Mouse (Mus musculus) forebrain, postnatal 0 days (tissue): ENCODE data around the gene Slbp. TPM values are rescaled to one million over a fixed set of nuclear protein-coding genes. Genes with fewer than 3 reads are reported as not detected.

ENCODE experiments used
- ATAC-seq: fragments of 200-750 bp; cut with Nextera tagmentation; 2 replicates; pipeline ENCODE4 v1.8.0; 2017; ENCODE audit warnings: mild to moderate bottlenecking, moderate library complexity
- DNase-seq: peaks from one replicate; pipeline ENCODE4 v3.0.0-alpha.2; 2015
- H3K27ac ChIP-seq: fragments of 300-500 bp; sonication (generic); 2 replicates; pipeline ENCODE4 v1.5.1; 2014; ENCODE audit warnings: low read depth, mild to moderate bottlenecking, antibody characterized with exemption, low read length, moderate library complexity, mixed read lengths
- H3K27me3 ChIP-seq: fragments of 300-500 bp; sonication (generic); 2 replicates; pipeline ENCODE4 v1.6.1; 2014; ENCODE audit warnings: mild to moderate bottlenecking, low read length, mixed read lengths; ENCODE audit not compliant: insufficient read depth
- H3K36me3 ChIP-seq: fragments of 300-500 bp; sonication (generic); 2 replicates; pipeline ENCODE4 v1.6.1; 2014; ENCODE audit warnings: mild to moderate bottlenecking, moderate library complexity; ENCODE audit not compliant: insufficient read depth
- H3K4me1 ChIP-seq: fragments of 300-500 bp; sonication (generic); 2 replicates; pipeline ENCODE4 v1.6.1; 2014; ENCODE audit warnings: antibody characterized with exemption; ENCODE audit not compliant: insufficient read depth
- H3K4me2 ChIP-seq: fragments of 300-500 bp; sonication (generic); 2 replicates; pipeline ENCODE4 v1.6.1; 2014; ENCODE audit warnings: low read depth, mild to moderate bottlenecking, moderate library complexity
- H3K4me3 ChIP-seq: fragments of 300-500 bp; sonication (generic); 2 replicates; pipeline ENCODE4 v1.5.1; 2014; ENCODE audit warnings: low read depth, low read length, mixed read lengths
- H3K9ac ChIP-seq: fragments of 300-500 bp; sonication (generic); 2 replicates; pipeline ENCODE4 v1.6.1; 2014; ENCODE audit warnings: mild to moderate bottlenecking
- H3K9me3 ChIP-seq: fragments of 300-500 bp; sonication (generic); 2 replicates; pipeline ENCODE4 v1.6.1; 2016; ENCODE audit warnings: low read length
- CTCF ChIP-seq: sonication (generic); IDR thresholded peaks from 2 replicates; pipeline ENCODE4 v1.5.1; 2016; ENCODE audit warnings: antibody characterized with exemption, control low read depth, low read depth
- WGBS: fragments of 180-500 bp; shearing (Covaris S2); extraction: QIAGEN DNeasy Blood & Tissue Kit; methylation state at CpG from one replicate; pipeline ENCODE4 v1.1.7; 2014; 5-methylcytosine and 5-hydroxymethylcytosine counted together
- polyA plus RNA-seq: library from polyadenylated mRNA; unstranded; fragments of >200 nt; fragmentation: Nextera tagmentation; extraction: Ambion mirVana; gene quantifications from 2 replicates; pipeline ENCODE4 v1.2.1, GENCODE M21; 2015
- total RNA-seq: library from RNA; depleted of rRNA; stranded (reverse); fragments of >200 nt; gene quantifications from 2 replicates; pipeline ENCODE4 v1.2.3, GENCODE M21; 2014

The Slbp gene
- total and polyA plus RNA-seq, 2 experiments from 2014 or later, result 88.7 to 94.4 TPM

GRCm38 (mm10) chr5:33681044-33681443 lies 28.7 kb upstream of the Slbp start:
- H3K36me3 ChIP-seq, result no peaks in the 10 kb centered on the region
- H3K27me3 ChIP-seq, result no peaks in the 10 kb centered on the region
- DNase-seq (no peak), ATAC-seq (no peak)
- H3K4me1 ChIP-seq, result no peaks in the 10 kb centered on the region
- TF ChIP-seq CTCF, result no peak
- no peaks in the 10 kb centered on the region for H3K9me3 ChIP-seq
- no peak overlapping the region for H3K4me2 ChIP-seq
- no peak overlapping the region for H3K9ac ChIP-seq
- H3K4me3 ChIP-seq, result no peak overlapping the region
- H3K27ac ChIP-seq, result no peak overlapping the region
- WGBS, result 74% methylated on average over 3 of the region's 3 CpGs

GRCm38 (mm10) chr5:33678244-33678643 lies 25.9 kb upstream of the Slbp start:
- no peak overlapping the region for H3K9ac ChIP-seq
- TF ChIP-seq CTCF, result no peak
- WGBS, result 88% methylated on average over 5 of the region's 5 CpGs
- H3K27me3 ChIP-seq, result no peaks in the 10 kb centered on the region
- no peak overlapping the region for H3K27ac ChIP-seq
- ATAC-seq, result no peak
- H3K4me1 ChIP-seq, result no peaks in the 10 kb centered on the region
- H3K4me2 ChIP-seq, result no peak overlapping the region
- DNase-seq, result no peak
- no peaks in the 10 kb centered on the region for H3K9me3 ChIP-seq
- no peaks in the 10 kb centered on the region for H3K36me3 ChIP-seq
- H3K4me3 ChIP-seq, result no peak overlapping the region

GRCm38 (mm10) chr5:33675964-33676363 lies 23.6 kb upstream of the Slbp start:
- Histone ChIP-seq H3K27me3 (no peaks in the 10 kb centered on the region), H3K27ac (no peak overlapping the region), H3K9ac (no peak overlapping the region), H3K9me3 (no peaks in the 10 kb centered on the region), H3K4me1 (no peaks in the 10 kb centered on the region), H3K36me3 (0 out of 2 replicates have a peak, but pooled peaks cover 4% of the 10 kb centered on the region), H3K4me3 (no peak overlapping the region), H3K4me2 (no peak overlapping the region)
- 4% methylated on average over 1 of the region's 1 CpGs for WGBS
- ATAC-seq (no peak), DNase-seq (peak; percentile 37)
- peak; percentile 65 for TF ChIP-seq CTCF

GRCm38 (mm10) chr5:33674439-33674838 lies 22.1 kb upstream of the Slbp start:
- no peak overlapping the region for H3K9ac ChIP-seq
- H3K27me3 ChIP-seq, result no peaks in the 10 kb centered on the region
- H3K4me3 ChIP-seq, result no peak overlapping the region
- TF ChIP-seq CTCF, result no peak
- H3K9me3 ChIP-seq, result no peaks in the 10 kb centered on the region
- DNase-seq (peak; percentile 52), ATAC-seq (peak; percentile 94)
- 0 out of 2 replicates have a peak, but pooled peaks cover 4% of the 10 kb centered on the region for H3K36me3 ChIP-seq
- no peak overlapping the region for H3K4me2 ChIP-seq
- WGBS, result 15% methylated on average over 3 of the region's 3 CpGs
- H3K4me1 ChIP-seq, result no peaks in the 10 kb centered on the region
- H3K27ac ChIP-seq, result no peak overlapping the region

- no peak for TF ChIP-seq CTCF
- DNase-seq (no peak), ATAC-seq (no peak)
- peaks cover 8% of the 10 kb centered on the region; the same call in 1 of the 2 replicates for H3K36me3 ChIP-seq
- no peaks in the 10 kb centered on the region for H3K27me3 ChIP-seq
- H3K27ac ChIP-seq, result no peak overlapping the region
- no peak overlapping the region for H3K9ac ChIP-seq
- no peaks in the 10 kb centered on the region for H3K9me3 ChIP-seq
- no peak overlapping the region for H3K4me3 ChIP-seq
- no peaks in the 10 kb centered on the region for H3K4me1 ChIP-seq
- WGBS, result 89% methylated on average over 5 of the region's 5 CpGs
- no peak overlapping the region for H3K4me2 ChIP-seq
These were observed 19.3 kb upstream of the Slbp start for GRCm38 (mm10) chr5:33671659-33672058.

GRCm38 (mm10) chr5:33668223-33668622 lies 15.8 kb upstream of the Slbp start:
- no peaks in the 10 kb centered on the region for H3K9me3 ChIP-seq
- H3K27me3 ChIP-seq, result no peaks in the 10 kb centered on the region
- H3K4me2 ChIP-seq, result no peak overlapping the region
- H3K4me3 ChIP-seq, result no peak overlapping the region
- no peaks in the 10 kb centered on the region for H3K4me1 ChIP-seq
- TF ChIP-seq CTCF, result peak; percentile 50
- H3K9ac ChIP-seq, result no peak overlapping the region
- no peak for DNase-seq
- peaks cover 8% of the 10 kb centered on the region; the same call in 1 of the 2 replicates for H3K36me3 ChIP-seq
- no peak overlapping the region for H3K27ac ChIP-seq
- ATAC-seq, result no peak

GRCm38 (mm10) chr5:33658664-33659050 lies 6.3 kb upstream of the Slbp start:
- WGBS, result 0% methylated on average over 26 of the region's 26 CpGs
- ATAC-seq, result no peak
- no peak overlapping the region for H3K27ac ChIP-seq

More at GRCm38 (mm10) chr5:33658664-33659050, 6.3 kb upstream of the Slbp start:
- Histone ChIP-seq H3K36me3 (peaks cover 7% of the 10 kb centered on the region; the same call in 1 of the 2 replicates), H3K4me2 (peak overlapping the region; percentile 95), H3K9ac (peak overlapping the region; percentile 47), H3K9me3 (no peaks in the 10 kb centered on the region), H3K4me3 (peak overlapping the region; percentile 69), H3K4me1 (peaks cover 10% of the 10 kb centered on the region), H3K27me3 (no peaks in the 10 kb centered on the region)
- TF ChIP-seq CTCF, result no peak
- DNase-seq, result no peak
